Mouse (Mus musculus): Measurements from ENCODE around the gene Uap1l1.

GRCm38 (mm10) chr2:25394281-25395221 is 29.1 kb upstream of the Uap1l1 start:
- TF ChIP-seq CTCF (IDR thresholded peaks at IDR 0.05 in 2 of 3, conservative IDR thresholded peaks at IDR 0.05 in 1 of 3; ENCODE audit: control insufficient read depth in 1 of 3, insufficient read depth in 1 of 3, low read depth in 2 of 3, low read length in 3 of 3, poor library complexity in 1 of 3, severe bottlenecking in 1 of 3), result no peak
- TF ChIP-seq JUND (IDR thresholded peaks at IDR 0.05; ENCODE audit: low read depth, low read length), result no peak
- TF ChIP-seq ZC3H11A (IDR thresholded peaks at IDR 0.05; ENCODE audit: low read depth, low read length), result no peak
- no peak for TF ChIP-seq POLR2A (IDR thresholded peaks at IDR 0.05; ENCODE audit: control insufficient read depth in 1 of 2, insufficient read depth in 1 of 2, low read depth in 1 of 2, low read length in 2 of 2, poor library complexity in 1 of 2)
- no peak for TF ChIP-seq EP300 (IDR thresholded peaks at IDR 0.05; ENCODE audit: low read depth in 1 of 2, low read length in 2 of 2)
- TF ChIP-seq USF1 (IDR thresholded peaks at IDR 0.05; ENCODE audit: low read depth, low read length), result no peak
- no peak for TF ChIP-seq USF2 (IDR thresholded peaks at IDR 0.05; ENCODE audit: borderline replicate concordance in 1 of 2, insufficient read depth in 1 of 2, low read depth in 1 of 2, low read length in 2 of 2)
- no peak for TF ChIP-seq CHD1 (IDR thresholded peaks at IDR 0.05; ENCODE audit: low read depth, low read length)

All from MEL (cell line).